Mouse (Mus musculus): Measurements from ENCODE around the gene Kctd20. TPM values are rescaled to one million over a fixed set of nuclear protein-coding genes. Genes with fewer than 3 reads are reported as not detected.

Kctd20 gene
- 37.8 and 41.6 TPM in 2 replicates for polyA plus RNA-seq (2012; rRNA removed)

- DNase-seq (ENCODE audit: low spot score) = peak; percentile 97
These were observed at the start of gene Kctd20 for GRCm38 (mm10) chr17:28951831-28952799. Gene Kctd20 (plus strand): TSS chr17:28951950.

GRCm38 (mm10) chr17:28904546-28905376 is 47.0 kb upstream of the Kctd20 start:
- DNase-seq (ENCODE audit: low spot score) = peak; percentile 65

- DNase-seq (ENCODE audit: low spot score) = no peak
These were observed 46.3 kb upstream of the Kctd20 start for GRCm38 (mm10) chr17:28905377-28905916.

GRCm38 (mm10) chr17:28907959-28908358 is 43.8 kb upstream of the Kctd20 start:
- DNase-seq (ENCODE audit: low spot score) = no peak

- DNase-seq (ENCODE audit: low spot score) = no peak
These were observed 42.4 kb upstream of the Kctd20 start for GRCm38 (mm10) chr17:28909252-28909941.

GRCm38 (mm10) chr17:28910139-28910538 is 41.6 kb upstream of the Kctd20 start:
- no peak for DNase-seq (ENCODE audit: low spot score)

GRCm38 (mm10) chr17:28913200-28913599 is 38.5 kb upstream of the Kctd20 start:
- no peak for DNase-seq (ENCODE audit: low spot score)

GRCm38 (mm10) chr17:28913940-28914339 is 37.8 kb upstream of the Kctd20 start:
- no peak for DNase-seq (ENCODE audit: low spot score)

- no peak for DNase-seq (ENCODE audit: low spot score)
These were observed 36.6 kb upstream of the Kctd20 start, which contains the start of gene 4930539E08Rik for GRCm38 (mm10) chr17:28915060-28915628. Gene 4930539E08Rik (minus strand): TSS chr17:28915324.

GRCm38 (mm10) chr17:28916520-28916919 is 35.2 kb upstream of the Kctd20 start:
- no peak for DNase-seq (ENCODE audit: low spot score)

GRCm38 (mm10) chr17:28921086-28921485 is 30.7 kb upstream of the Kctd20 start:
- no peak for DNase-seq (ENCODE audit: low spot score)

- no peak for DNase-seq (ENCODE audit: low spot score)
These were observed 29.7 kb upstream of the Kctd20 start for GRCm38 (mm10) chr17:28922096-28922495.

GRCm38 (mm10) chr17:28924957-28925595 is 26.7 kb upstream of the Kctd20 start:
- DNase-seq (ENCODE audit: low spot score) = no peak

- DNase-seq (ENCODE audit: low spot score) = peak; percentile 66
These were observed 25.4 kb upstream of the Kctd20 start for GRCm38 (mm10) chr17:28926380-28926779.

- DNase-seq (ENCODE audit: low spot score) = no peak
These were observed 24.7 kb upstream of the Kctd20 start for GRCm38 (mm10) chr17:28926866-28927635.

- no peak for DNase-seq (ENCODE audit: low spot score)
These were observed 23.7 kb upstream of the Kctd20 start for GRCm38 (mm10) chr17:28928004-28928403.

GRCm38 (mm10) chr17:28929369-28929768 is 22.4 kb upstream of the Kctd20 start:
- no peak for DNase-seq (ENCODE audit: low spot score)

GRCm38 (mm10) chr17:28930392-28931074 is 21.2 kb upstream of the Kctd20 start:
- DNase-seq (ENCODE audit: low spot score) = peak; percentile 67

Measured in urinary bladder, adult 2 months (tissue).